Mouse (Mus musculus) kidney, embryonic 14.5 days (tissue): ENCODE measurements around the gene Kcnip1. TPM values are rescaled to one million over a fixed set of nuclear protein-coding genes. Genes with fewer than 3 reads are reported as not detected.

Source experiments
- ATAC-seq: fragments of 200-750 bp; cut with Nextera tagmentation; 2 replicates; pipeline ENCODE4 v1.8.0; 2017; ENCODE audit warnings: moderate number of reproducible peaks, mild to moderate bottlenecking, moderate TSS enrichment, moderate library complexity; ENCODE audit not compliant: low FRiP score, low TSS enrichment
- H3K27ac ChIP-seq: fragments of 300-500 bp; sonication (generic); 2 replicates; pipeline ENCODE4 v1.5.1; 2014; ENCODE audit warnings: low read depth, mild to moderate bottlenecking, low read length, moderate library complexity, mixed read lengths
- H3K27me3 ChIP-seq: fragments of 300-500 bp; sonication (generic); 2 replicates; pipeline ENCODE4 v1.6.1; 2014; ENCODE audit warnings: mild to moderate bottlenecking, low read length; ENCODE audit not compliant: control insufficient read depth, insufficient read depth
- H3K36me3 ChIP-seq: fragments of 300-500 bp; sonication (generic); 2 replicates; pipeline ENCODE4 v1.6.1; 2014; ENCODE audit warnings: low read length, mixed read lengths; ENCODE audit not compliant: control insufficient read depth, insufficient read depth
- H3K4me1 ChIP-seq: fragments of 300-500 bp; sonication (generic); 2 replicates; pipeline ENCODE4 v1.6.1; 2014; ENCODE audit warnings: low read length, mixed read lengths; ENCODE audit not compliant: control insufficient read depth, insufficient read depth
- H3K4me2 ChIP-seq: fragments of 300-500 bp; sonication (generic); replicated peaks from 2 replicates; pipeline ENCODE4 v1.6.1; 2014; ENCODE audit warnings: low read depth, mild to moderate bottlenecking, low read length
- H3K4me3 ChIP-seq: fragments of 300-500 bp; sonication (generic); 2 replicates; pipeline ENCODE4 v1.5.1; 2014; ENCODE audit warnings: mild to moderate bottlenecking, low read length
- H3K9ac ChIP-seq: fragments of 300-500 bp; sonication (generic); 2 replicates; pipeline ENCODE4 v1.6.1; 2014; ENCODE audit warnings: low read depth, mild to moderate bottlenecking, low read length, moderate library complexity
- H3K9me3 ChIP-seq: fragments of 300-500 bp; sonication (generic); 2 replicates; pipeline ENCODE4 v1.6.1; 2016; ENCODE audit warnings: low read length; ENCODE audit not compliant: control insufficient read depth
- WGBS: fragments of 180-500 bp; shearing (Covaris S2); extraction: QIAGEN DNeasy Blood & Tissue Kit; methylation state at CpG from one replicate; pipeline ENCODE4 v1.1.7; 2014; 5-methylcytosine and 5-hydroxymethylcytosine counted together
- polyA plus RNA-seq: library from polyadenylated mRNA; unstranded; fragments of >200 nt; fragmentation: Nextera tagmentation; extraction: Ambion mirVana; gene quantifications from 2 replicates; pipeline ENCODE4 v1.2.1, GENCODE M21; 2014

The Kcnip1 gene
- polyA plus RNA-seq, 1 experiment from 2014 or later: 0.74 TPM

DNA sequence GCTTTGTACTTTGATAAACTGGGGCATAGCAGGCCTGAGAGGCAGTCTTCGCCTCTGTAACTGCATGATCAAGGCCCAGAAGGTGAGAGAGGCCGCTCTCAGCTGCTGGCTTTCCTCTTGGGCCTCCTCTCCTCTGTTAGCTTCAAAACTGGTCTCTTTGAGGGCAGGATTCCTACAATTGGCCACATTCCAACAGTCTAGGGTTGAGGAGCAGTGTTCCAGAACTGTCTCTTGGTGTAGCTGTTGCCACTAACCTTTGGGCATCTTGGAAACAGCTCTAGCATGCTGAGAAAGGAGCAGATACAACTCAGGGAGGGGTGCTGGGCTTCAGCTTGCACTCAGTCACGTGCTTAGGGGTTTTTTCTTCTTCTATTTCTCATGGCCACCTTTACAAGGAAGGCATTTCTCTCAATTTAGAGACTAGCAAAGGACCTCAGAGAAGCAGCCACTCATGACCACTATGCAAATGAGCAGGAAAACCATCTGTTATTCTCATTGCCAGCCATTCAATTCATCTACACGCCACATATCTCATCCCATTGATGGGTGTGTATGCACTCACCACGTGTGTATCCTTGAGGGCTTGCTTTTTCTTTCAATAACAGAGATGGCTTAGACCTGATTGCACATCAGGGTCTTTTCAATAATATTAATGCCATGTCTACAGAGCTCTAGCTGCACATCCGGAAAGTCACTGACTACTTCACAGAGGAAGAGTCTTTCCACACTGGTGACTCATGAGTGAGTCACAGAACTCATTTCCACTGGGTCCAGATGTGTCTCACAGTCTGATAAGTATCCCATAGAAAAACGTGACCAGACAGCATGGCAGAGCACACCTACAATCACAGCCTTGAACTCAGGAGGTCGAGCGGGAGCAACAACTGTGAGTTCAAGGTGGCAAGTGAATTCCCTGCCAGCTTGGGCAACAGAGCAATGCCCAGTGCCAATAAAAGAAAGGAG is 225.7 kb downstream of the Kcnip1 start:
- ATAC-seq: no peak
- Histone ChIP-seq H3K4me2 (no peak overlapping the region), H3K27ac (no peak overlapping the region), H3K27me3 (no peaks in the 10 kb centered on the region), H3K36me3 (no peaks in the 10 kb centered on the region), H3K9me3 (no peaks in the 10 kb centered on the region), H3K4me1 (no peaks in the 10 kb centered on the region), H3K4me3 (no peak overlapping the region), H3K9ac (no peak overlapping the region)
- WGBS: 78% methylated on average over 9 of the region's 9 CpGs

DNA sequence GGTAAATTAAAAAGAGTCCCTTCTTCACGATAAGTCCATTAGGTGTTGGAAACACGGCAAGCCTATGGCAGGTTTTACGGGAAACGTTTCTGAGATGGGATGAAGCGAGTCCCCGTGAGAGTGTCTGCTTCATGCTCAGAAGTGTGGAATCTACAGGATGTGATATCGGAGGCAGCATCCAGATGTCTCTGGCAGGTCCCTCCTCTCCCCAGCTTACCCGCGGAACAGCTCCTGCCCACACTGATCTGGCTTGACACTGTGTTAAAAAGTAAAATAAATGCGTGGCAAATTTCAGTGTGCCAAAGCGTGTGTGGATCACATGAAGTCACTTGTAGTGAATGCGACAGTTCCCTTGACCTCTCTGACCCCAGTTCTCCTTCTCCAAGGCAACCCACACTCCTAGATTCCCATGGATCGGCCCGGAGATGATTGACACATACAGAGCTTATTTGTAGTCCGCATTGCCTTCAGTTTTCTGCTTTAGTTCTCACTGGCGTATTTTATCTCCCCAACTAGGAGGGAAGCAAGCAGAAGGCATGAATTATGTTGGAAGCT is 231.7 kb downstream of the Kcnip1 start:
- no peak overlapping the region for H3K4me3 ChIP-seq
- no peak overlapping the region for H3K4me2 ChIP-seq
- ATAC-seq: no peak
- H3K27me3 ChIP-seq: no peaks in the 10 kb centered on the region
- 78% methylated on average over 16 of the region's 16 CpGs for WGBS
- H3K27ac ChIP-seq: no peak overlapping the region
- no peaks in the 10 kb centered on the region for H3K36me3 ChIP-seq
- no peak overlapping the region for H3K9ac ChIP-seq
- no peaks in the 10 kb centered on the region for H3K4me1 ChIP-seq
- H3K9me3 ChIP-seq: no peaks in the 10 kb centered on the region

DNA sequence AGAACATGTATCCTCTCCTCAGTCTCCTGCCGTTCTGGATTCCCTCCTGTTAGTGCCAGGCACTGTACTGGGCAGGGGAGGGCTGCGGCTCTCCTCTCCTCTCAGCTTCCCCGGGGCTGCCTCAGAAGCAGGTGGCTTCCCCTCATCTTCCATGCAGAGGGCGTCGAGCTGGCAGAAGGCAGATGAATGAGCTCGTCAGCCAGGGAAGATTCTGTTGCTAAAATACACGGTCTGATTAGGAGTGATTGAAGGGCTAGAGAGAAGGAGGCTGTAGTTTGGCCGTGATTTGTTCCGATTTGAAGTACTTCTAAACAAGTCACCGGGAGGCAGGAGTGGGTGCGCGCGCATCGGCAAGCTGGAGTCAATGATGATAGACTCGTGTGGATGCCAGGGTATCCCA is 236.3 kb downstream of the Kcnip1 start:
- ATAC-seq: no peak
- no peak overlapping the region for H3K9ac ChIP-seq
- no peak overlapping the region for H3K4me3 ChIP-seq
- H3K9me3 ChIP-seq: no peaks in the 10 kb centered on the region
- H3K4me1 ChIP-seq: no peaks in the 10 kb centered on the region
- H3K36me3 ChIP-seq: no peaks in the 10 kb centered on the region
- no peak overlapping the region for H3K4me2 ChIP-seq
- H3K27ac ChIP-seq: no peak overlapping the region
- H3K27me3 ChIP-seq: no peaks in the 10 kb centered on the region
- 78% methylated on average over 15 of the region's 15 CpGs for WGBS

DNA sequence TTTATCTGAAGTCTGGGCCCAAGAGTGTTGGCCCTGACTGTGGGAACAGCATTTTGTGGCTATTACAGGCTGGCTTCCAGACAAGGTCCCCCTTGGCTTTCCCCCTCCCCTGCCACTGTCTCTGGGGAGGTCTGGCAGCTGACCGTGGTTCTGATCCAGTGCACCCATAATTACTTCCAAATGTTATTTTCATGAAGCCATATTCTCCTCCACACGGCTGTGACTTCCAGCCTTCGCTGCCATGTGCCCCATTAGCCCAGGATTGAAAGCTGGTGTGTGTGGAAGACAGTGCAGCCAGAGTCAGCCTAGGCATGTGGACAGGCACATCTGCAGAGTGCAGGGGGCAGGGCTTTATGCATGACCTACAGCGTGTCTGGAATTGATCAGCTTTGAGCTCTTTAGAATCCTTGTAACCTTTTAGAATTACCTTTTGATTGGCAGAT is 240.5 kb downstream of the Kcnip1 start:
- no peak overlapping the region for H3K4me2 ChIP-seq

DNA sequence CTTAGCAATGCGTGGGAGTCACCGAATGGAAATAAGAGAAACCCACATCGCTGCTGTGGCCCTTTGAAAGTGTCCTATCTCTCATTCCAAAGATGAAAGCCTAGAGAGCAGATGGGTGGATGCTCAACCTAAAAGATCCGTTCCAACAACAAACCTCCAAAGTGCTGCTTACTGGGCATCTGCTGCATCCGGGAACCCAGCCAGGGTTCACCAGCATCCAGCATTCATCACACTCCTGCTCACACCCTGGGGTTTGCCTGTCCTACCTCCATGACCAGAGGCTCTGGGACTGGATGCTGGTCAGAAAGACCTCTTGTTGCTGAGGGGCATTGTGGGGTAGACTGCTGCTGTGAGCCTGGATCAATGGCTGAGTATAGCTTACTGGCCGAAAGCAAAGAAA is 241.4 kb downstream of the Kcnip1 start:
- Histone ChIP-seq H3K36me3 (no peaks in the 10 kb centered on the region), H3K9ac (no peak overlapping the region), H3K9me3 (no peaks in the 10 kb centered on the region), H3K4me3 (no peak overlapping the region), H3K27ac (no peak overlapping the region), H3K4me1 (no peaks in the 10 kb centered on the region), H3K4me2 (no peak overlapping the region), H3K27me3 (no peaks in the 10 kb centered on the region)
- 86% methylated on average over 6 of the region's 6 CpGs for WGBS
- ATAC-seq: no peak

More for the DNA sequence above, 240.5 kb downstream of the Kcnip1 start:
- H3K4me3 ChIP-seq: no peak overlapping the region
- no peak for ATAC-seq
- no peak overlapping the region for H3K27ac ChIP-seq
- whole genome bisulfite sequencing: 63% methylated on average over 4 of the region's 4 CpGs
- no peaks in the 10 kb centered on the region for H3K9me3 ChIP-seq
- H3K36me3 ChIP-seq: no peaks in the 10 kb centered on the region
- H3K27me3 ChIP-seq: no peaks in the 10 kb centered on the region
- H3K4me1 ChIP-seq: no peaks in the 10 kb centered on the region
- no peak overlapping the region for H3K9ac ChIP-seq

DNA sequence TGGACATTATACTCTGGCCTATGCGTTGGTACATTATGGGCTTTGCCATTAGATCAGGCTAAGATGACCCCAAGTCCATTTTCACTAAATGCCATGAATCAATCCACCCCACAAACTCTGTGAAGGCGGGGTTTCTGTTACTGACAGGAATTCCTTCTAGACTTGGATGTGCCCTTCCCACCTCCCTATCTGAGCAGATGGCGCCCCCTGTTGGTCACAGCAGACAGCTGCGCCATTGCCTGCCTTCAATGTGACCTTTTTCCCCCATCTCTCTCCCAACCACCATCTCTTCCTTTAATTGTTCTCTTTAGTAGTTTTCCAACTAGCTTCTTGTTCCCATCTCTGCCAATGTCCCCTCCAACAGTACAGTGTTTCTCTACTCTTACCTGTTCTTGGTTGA is 243.0 kb downstream of the Kcnip1 start:
- WGBS: 84% methylated on average over 4 of the region's 4 CpGs
- no peak for ATAC-seq
- Histone ChIP-seq H3K27me3 (no peaks in the 10 kb centered on the region), H3K9me3 (no peaks in the 10 kb centered on the region), H3K4me2 (no peak overlapping the region), H3K4me3 (no peak overlapping the region), H3K9ac (no peak overlapping the region), H3K4me1 (no peaks in the 10 kb centered on the region), H3K36me3 (no peaks in the 10 kb centered on the region), H3K27ac (no peak overlapping the region)

DNA sequence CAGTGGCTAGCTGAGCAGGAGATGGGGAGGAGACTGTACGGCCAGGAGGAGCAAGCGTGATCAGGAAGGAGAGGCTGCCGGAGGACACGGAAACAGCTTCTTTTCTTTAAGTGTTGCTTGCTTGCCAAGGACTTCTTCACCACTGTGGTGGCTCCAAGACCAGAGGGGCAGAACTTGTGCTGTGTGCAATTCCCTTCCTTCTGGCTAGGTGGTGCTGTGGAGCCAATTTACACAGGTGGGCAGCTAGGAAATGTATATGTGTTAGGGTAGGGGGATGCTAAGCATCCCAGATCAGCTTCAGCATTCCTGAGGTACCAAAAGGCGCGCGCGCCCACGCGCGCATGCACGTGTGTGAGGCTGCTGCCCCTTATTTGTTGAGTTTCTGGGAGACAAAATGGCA is 243.5 kb downstream of the Kcnip1 start:
- H3K27me3 ChIP-seq: no peaks in the 10 kb centered on the region
- H3K4me3 ChIP-seq: no peak overlapping the region
- no peaks in the 10 kb centered on the region for H3K9me3 ChIP-seq
- H3K36me3 ChIP-seq: no peaks in the 10 kb centered on the region
- H3K27ac ChIP-seq: no peak overlapping the region
- ATAC-seq: no peak
- 96% methylated on average over 12 of the region's 12 CpGs for WGBS
- H3K4me1 ChIP-seq: no peaks in the 10 kb centered on the region
- H3K4me2 ChIP-seq: no peak overlapping the region
- H3K9ac ChIP-seq: no peak overlapping the region

DNA sequence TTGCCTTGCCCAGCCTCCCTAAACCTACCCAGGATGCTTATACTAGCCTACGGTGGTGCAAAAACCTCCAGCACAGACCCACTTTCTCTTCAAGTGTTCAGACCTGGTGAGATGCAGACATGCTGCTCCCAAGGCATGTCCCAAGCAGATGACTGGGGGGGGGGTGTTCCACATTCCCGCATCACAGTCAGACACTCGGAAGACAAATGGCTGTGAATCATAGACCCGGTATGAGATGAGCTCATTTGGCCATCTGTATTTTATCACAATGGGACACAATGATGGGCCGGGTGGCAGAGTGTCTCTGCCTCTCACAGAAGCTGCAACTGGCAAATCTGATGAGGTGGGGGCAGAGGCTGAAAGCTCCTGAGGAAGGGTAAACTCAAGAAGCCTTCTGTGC is 244.2 kb downstream of the Kcnip1 start:
- H3K4me1 ChIP-seq: no peaks in the 10 kb centered on the region
- H3K4me3 ChIP-seq: no peak overlapping the region
- H3K36me3 ChIP-seq: no peaks in the 10 kb centered on the region
- H3K9me3 ChIP-seq: no peaks in the 10 kb centered on the region
- no peak for ATAC-seq
- H3K9ac ChIP-seq: no peak overlapping the region
- no peaks in the 10 kb centered on the region for H3K27me3 ChIP-seq
- no peak overlapping the region for H3K4me2 ChIP-seq
- WGBS: 80% methylated on average over 5 of the region's 5 CpGs
- no peak overlapping the region for H3K27ac ChIP-seq

DNA sequence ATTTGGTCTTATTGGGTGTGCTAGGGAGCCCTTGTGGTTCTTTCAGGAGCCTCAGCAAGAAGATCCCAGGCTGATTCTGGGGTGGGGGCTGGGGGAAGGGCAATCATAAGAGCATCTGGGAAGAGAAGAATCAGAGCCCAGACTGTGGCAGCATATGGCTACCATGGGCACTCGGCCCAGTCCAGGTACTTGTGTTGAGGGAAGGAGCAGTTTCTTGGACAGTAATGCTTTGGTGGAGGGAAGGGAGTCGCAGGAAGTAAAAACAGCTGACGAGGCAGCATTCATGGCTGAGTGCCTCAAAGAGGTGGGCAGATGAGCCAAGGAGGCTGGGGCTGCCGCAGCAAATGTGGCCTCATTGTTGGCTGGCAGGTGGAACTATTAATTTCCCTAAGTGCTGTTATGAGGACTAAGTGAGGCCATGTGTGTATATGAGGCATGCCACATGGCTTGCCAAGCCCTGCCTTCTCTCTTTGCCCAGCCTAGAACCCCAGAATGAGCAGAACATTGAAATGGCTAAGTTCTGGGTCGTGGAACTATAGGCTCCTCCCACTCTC is 245.5 kb downstream of the Kcnip1 start:
- no peak for ATAC-seq
- Histone ChIP-seq H3K4me1 (no peaks in the 10 kb centered on the region), H3K36me3 (no peaks in the 10 kb centered on the region), H3K9me3 (no peaks in the 10 kb centered on the region), H3K4me2 (no peak overlapping the region), H3K4me3 (no peak overlapping the region), H3K9ac (no peak overlapping the region), H3K27me3 (no peaks in the 10 kb centered on the region), H3K27ac (no peak overlapping the region)
- WGBS: 56% methylated on average over 5 of the region's 5 CpGs
